Mouse (Mus musculus): ENCODE data around the gene Gprc5a. TPM values are rescaled to one million over a fixed set of nuclear protein-coding genes. Genes with fewer than 3 reads are reported as not detected.
A peak's percentile ranks its signal among the peaks of the same experiment; 100 is the strongest.

Gene Gprc5a
- polyA plus RNA-seq, 1 experiment from 2014 or later, result 0.95 TPM

DNA sequence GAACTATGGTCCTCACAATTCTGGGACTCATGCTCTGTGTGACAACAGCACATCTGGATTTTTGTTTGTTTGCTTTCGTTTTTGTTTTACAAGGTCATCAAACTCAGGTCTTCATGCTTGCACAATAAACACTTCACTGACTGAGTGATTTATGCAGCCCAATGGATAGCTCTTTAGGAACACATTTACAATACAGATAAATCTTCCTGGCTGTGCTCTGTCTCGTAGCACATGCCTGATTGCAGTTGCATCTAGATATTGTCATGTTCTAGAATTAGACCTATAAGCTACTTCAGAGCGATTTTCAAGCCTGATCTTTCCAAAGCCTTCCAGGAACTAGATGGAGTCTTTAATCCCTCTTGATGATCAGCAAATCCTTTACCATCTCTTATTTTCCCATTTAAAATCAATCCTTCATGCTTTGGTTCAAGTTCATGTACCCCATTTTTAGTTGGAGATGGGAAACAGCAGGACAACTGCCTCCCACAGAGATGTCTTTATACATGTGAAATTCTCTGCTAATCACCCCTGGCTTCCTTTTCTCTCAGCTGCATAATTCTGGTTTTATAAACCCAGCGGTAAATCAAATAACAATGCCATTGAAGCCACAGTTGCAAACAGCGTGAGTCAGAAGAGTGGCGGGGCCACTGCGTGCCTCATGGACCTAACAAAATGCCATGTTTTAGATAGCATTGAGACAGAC is 47.1 kb downstream of the Gprc5a start:
- no peak for ATAC-seq
- WGBS, result 12% methylated on average over 7 of the region's 7 CpGs
- H3K4me2 ChIP-seq (ENCODE audit: low read length), result no peak overlapping the region
- no peaks in the 10 kb centered on the region for H3K27me3 ChIP-seq (replicated peaks; ENCODE audit: control insufficient read depth, insufficient read depth, low read length)
- H3K36me3 ChIP-seq (ENCODE audit: control insufficient read depth, insufficient read depth, low read length), result no peaks in the 10 kb centered on the region
- no peak overlapping the region for H3K4me3 ChIP-seq (ENCODE audit: low read depth, low read length)
- no peaks in the 10 kb centered on the region for H3K9me3 ChIP-seq (replicated peaks; ENCODE audit: control insufficient read depth, low read length)
- peaks cover 5% of the 10 kb centered on the region; the same call in 1 of the 2 replicates for H3K4me1 ChIP-seq (ENCODE audit: control insufficient read depth, insufficient read depth, low read length)
- no peak overlapping the region for H3K27ac ChIP-seq (ENCODE audit: low read depth, low read length)
- DNase-seq (ENCODE audit: low spot score), result peak; percentile 33
- H3K9ac ChIP-seq (ENCODE audit: low read length), result no peak overlapping the region

DNA sequence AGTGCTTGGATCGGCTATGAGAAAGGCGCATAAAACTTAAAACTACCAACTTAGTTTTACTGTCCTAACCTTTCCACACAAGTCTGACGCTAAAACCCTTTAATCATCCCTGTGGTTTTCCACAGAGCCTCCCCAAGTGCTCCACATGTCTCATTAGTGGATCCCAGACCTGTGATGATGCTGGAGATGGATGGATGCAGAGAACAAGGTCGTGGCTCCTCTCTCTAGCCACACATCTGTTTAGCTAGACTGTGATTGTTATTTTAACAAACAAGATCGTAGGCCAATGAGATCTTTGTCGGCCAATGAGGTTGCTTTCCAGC is 47.6 kb downstream of the Gprc5a start:
- no peak overlapping the region for H3K27ac ChIP-seq (ENCODE audit: low read depth, low read length)
- H3K36me3 ChIP-seq (ENCODE audit: control insufficient read depth, insufficient read depth, low read length), result no peaks in the 10 kb centered on the region
- H3K9ac ChIP-seq (ENCODE audit: low read length), result no peak overlapping the region
- H3K4me3 ChIP-seq (ENCODE audit: low read depth, low read length), result no peak overlapping the region
- no peaks in the 10 kb centered on the region for H3K27me3 ChIP-seq (replicated peaks; ENCODE audit: control insufficient read depth, insufficient read depth, low read length)
- H3K9me3 ChIP-seq (replicated peaks; ENCODE audit: control insufficient read depth, low read length), result no peaks in the 10 kb centered on the region
- H3K4me2 ChIP-seq (ENCODE audit: low read length), result no peak overlapping the region
- DNase-seq (ENCODE audit: low spot score) (no peak), ATAC-seq (no peak)
- 16% methylated on average over 6 of the region's 6 CpGs for WGBS
- peaks cover 5% of the 10 kb centered on the region; the same call in 1 of the 2 replicates for H3K4me1 ChIP-seq (ENCODE audit: control insufficient read depth, insufficient read depth, low read length)

DNA sequence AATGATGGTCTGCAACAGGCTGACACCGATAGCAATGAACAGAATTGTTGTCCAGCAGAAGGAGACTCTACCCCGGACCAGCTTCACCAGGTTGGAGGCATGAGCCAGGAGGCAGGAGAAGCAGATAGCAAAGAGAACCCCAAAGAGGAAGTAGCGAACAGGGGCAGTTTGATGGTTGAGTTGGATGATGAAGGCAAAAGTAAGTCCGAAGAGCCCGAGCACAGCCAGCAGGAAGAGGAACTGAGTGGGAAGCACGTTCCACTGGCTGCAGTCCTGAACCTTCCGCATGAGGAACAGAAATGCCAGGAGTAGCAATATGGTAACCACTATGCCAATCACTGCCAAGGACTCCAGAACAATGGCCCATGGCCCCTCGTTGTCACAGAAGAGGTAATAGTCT is 51.0 kb downstream of the Gprc5a start:
- no peaks in the 10 kb centered on the region for H3K9me3 ChIP-seq (replicated peaks; ENCODE audit: control insufficient read depth, low read length)
- peaks cover 5% of the 10 kb centered on the region; the same call in 1 of the 2 replicates for H3K4me1 ChIP-seq (ENCODE audit: control insufficient read depth, insufficient read depth, low read length)
- H3K27ac ChIP-seq (ENCODE audit: low read depth, low read length), result no peak overlapping the region
- ATAC-seq, result no peak
- 94% methylated on average over 8 of the region's 8 CpGs for WGBS
- no peak overlapping the region for H3K9ac ChIP-seq (ENCODE audit: low read length)
- H3K27me3 ChIP-seq (replicated peaks; ENCODE audit: control insufficient read depth, insufficient read depth, low read length), result no peaks in the 10 kb centered on the region
- no peak overlapping the region for H3K4me3 ChIP-seq (ENCODE audit: low read depth, low read length)
- no peaks in the 10 kb centered on the region for H3K36me3 ChIP-seq (ENCODE audit: control insufficient read depth, insufficient read depth, low read length)
- no peak for DNase-seq (ENCODE audit: low spot score)
- H3K4me2 ChIP-seq (ENCODE audit: low read length), result no peak overlapping the region

DNA sequence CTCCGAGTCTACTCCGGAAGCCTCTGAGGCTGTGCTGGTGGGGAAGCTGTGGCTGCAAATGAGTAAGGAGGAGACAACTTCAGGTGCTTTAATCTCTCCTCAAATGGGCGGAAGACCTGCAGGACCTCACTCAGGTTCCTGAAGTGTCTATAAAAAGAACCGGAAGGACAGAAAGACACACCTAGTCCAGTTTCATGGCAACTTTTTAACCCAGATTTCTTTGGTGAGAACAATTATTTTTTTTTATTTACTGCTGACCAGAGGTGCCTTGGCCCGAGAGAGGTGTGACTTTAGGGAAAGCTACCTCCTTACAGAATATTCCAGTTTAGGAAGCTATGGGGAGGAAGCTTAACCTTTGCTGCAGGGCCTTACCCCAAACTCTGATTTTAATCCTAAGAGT is 52.7 kb downstream of the Gprc5a start, which contains the start of gene Gprc5d:
Gene Gprc5d, minus strand, starts transcription at position 101 of the 400 bp plus-strand sequence.
- WGBS, result 92% methylated on average over 5 of the region's 5 CpGs

DNA sequence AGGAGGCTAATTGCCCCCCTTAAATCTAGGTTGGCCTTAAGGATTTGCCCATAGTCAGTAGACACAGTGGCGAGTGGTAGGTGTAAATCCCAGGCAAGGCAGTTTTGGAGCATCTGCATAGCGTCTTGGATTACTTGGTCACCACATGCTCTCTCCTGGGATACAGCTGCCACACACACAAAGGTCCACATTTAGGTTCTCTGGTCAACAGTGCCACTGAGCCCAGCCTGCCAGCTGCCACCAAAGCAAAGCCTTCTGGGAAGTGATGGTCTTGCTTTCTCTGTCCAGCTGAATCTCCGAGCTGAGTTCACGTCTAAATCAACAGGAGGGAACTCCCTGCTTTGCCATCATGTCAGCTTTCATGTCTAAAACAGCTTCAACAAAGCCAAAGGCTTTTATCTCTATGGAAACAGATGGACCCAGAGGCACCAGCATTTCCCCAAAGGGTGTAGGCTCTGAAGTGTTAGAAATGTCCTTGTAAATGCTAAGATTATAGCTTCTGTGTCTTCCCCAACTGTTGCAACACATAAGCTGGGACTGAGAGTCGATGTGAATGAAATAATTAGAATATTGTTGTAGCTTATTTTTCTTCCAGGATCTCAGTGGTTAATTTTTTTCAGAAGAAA is 59.4 kb downstream of the Gprc5a start:
- 73% methylated on average over 5 of the region's 5 CpGs for WGBS
- H3K36me3 ChIP-seq (ENCODE audit: control insufficient read depth, insufficient read depth, low read length), result no peaks in the 10 kb centered on the region
- no peak overlapping the region for H3K4me3 ChIP-seq (ENCODE audit: low read depth, low read length)
- H3K27ac ChIP-seq (ENCODE audit: low read depth, low read length), result no peak overlapping the region
- H3K27me3 ChIP-seq (replicated peaks; ENCODE audit: control insufficient read depth, insufficient read depth, low read length), result no peaks in the 10 kb centered on the region
- no peak for ATAC-seq
- H3K4me1 ChIP-seq (ENCODE audit: control insufficient read depth, insufficient read depth, low read length), result no peaks in the 10 kb centered on the region
- H3K4me2 ChIP-seq (ENCODE audit: low read length), result no peak overlapping the region
- H3K9me3 ChIP-seq (replicated peaks; ENCODE audit: control insufficient read depth, low read length), result no peaks in the 10 kb centered on the region
- no peak overlapping the region for H3K9ac ChIP-seq (ENCODE audit: low read length)
- no peak for DNase-seq (ENCODE audit: low spot score)

More for the DNA sequence above, 52.7 kb downstream of the Gprc5a start, which contains the start of gene Gprc5d:
- H3K4me2 ChIP-seq (ENCODE audit: low read length), result no peak within 1 kb of the TSS
- no peak within 1 kb of the TSS for H3K9ac ChIP-seq (ENCODE audit: low read length)
- DNase-seq (ENCODE audit: low spot score) (no peak), ATAC-seq (no peak)
- H3K4me1 ChIP-seq (ENCODE audit: control insufficient read depth, insufficient read depth, low read length), result peaks cover under 1% of the 10 kb centered on the region; the same call in 1 of the 2 replicates
- H3K9me3 ChIP-seq (replicated peaks; ENCODE audit: control insufficient read depth, low read length), result no peaks in the 10 kb centered on the region
- no peaks in the 10 kb centered on the region for H3K27me3 ChIP-seq (replicated peaks; ENCODE audit: control insufficient read depth, insufficient read depth, low read length)
- no peaks in the 10 kb centered on the region for H3K36me3 ChIP-seq (ENCODE audit: control insufficient read depth, insufficient read depth, low read length)
- H3K27ac ChIP-seq (ENCODE audit: low read depth, low read length), result no peak within 1 kb of the TSS
- no peak within 1 kb of the TSS for H3K4me3 ChIP-seq (ENCODE audit: low read depth, low read length)

DNA sequence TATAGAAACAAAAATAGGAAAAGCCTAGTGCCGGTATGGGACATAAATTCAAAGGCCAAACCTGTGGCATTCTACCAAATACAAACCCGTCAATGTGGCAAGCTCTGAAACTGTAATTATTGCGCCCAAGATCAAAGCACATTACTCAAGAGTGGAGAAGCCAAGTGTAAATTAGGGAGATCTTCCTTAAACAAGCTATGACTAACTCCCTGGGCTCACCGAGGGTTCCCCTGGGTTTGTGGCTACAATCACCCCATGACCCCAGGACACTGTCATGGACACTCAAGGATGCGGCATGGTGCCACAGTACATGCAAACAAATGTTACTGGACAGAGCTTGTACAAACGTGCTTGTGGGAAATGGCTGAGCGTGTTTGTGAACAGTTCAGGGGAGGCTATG is 67.6 kb downstream of the Gprc5a start:
- ATAC-seq (no peak), DNase-seq (ENCODE audit: low spot score) (no peak)
- WGBS, result 78% methylated on average over 7 of the region's 7 CpGs
- no peaks in the 10 kb centered on the region for H3K27me3 ChIP-seq (replicated peaks; ENCODE audit: control insufficient read depth, insufficient read depth, low read length)
- no peaks in the 10 kb centered on the region for H3K9me3 ChIP-seq (replicated peaks; ENCODE audit: control insufficient read depth, low read length)
- H3K9ac ChIP-seq (ENCODE audit: low read length), result no peak overlapping the region
- H3K4me3 ChIP-seq (ENCODE audit: low read depth, low read length), result no peak overlapping the region
- no peak overlapping the region for H3K27ac ChIP-seq (ENCODE audit: low read depth, low read length)
- H3K36me3 ChIP-seq (ENCODE audit: control insufficient read depth, insufficient read depth, low read length), result no peaks in the 10 kb centered on the region
- H3K4me2 ChIP-seq (ENCODE audit: low read length), result no peak overlapping the region
- H3K4me1 ChIP-seq (ENCODE audit: control insufficient read depth, insufficient read depth, low read length), result no peaks in the 10 kb centered on the region

DNA sequence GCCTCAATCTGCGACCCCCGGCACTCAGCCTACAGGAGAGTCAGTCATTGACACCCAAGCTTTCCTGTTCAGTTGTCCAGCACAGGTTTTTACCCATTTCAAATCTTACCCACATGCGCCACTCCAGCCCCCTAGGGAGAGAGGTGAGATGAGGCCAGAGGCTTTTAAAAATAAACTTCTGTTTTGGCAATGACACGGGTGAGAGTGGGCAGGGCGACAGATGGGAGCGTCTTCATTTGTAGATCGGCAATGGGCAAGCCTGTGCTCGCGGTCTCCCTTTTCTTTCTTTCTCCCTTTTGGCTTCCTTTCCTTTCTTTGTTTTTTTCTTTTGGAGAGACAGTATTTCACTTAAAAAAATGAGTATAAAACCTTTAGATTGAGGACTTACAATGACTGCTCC is 68.0 kb downstream of the Gprc5a start:
- Histone ChIP-seq H3K27me3 (replicated peaks; ENCODE audit: control insufficient read depth, insufficient read depth, low read length) (no peaks in the 10 kb centered on the region), H3K36me3 (ENCODE audit: control insufficient read depth, insufficient read depth, low read length) (no peaks in the 10 kb centered on the region), H3K27ac (ENCODE audit: low read depth, low read length) (no peak overlapping the region), H3K9me3 (replicated peaks; ENCODE audit: control insufficient read depth, low read length) (no peaks in the 10 kb centered on the region), H3K4me1 (ENCODE audit: control insufficient read depth, insufficient read depth, low read length) (no peaks in the 10 kb centered on the region), H3K9ac (ENCODE audit: low read length) (no peak overlapping the region), H3K4me2 (ENCODE audit: low read length) (no peak overlapping the region), H3K4me3 (ENCODE audit: low read depth, low read length) (no peak overlapping the region)
- ATAC-seq (no peak), DNase-seq (ENCODE audit: low spot score) (no peak)
- WGBS, result 93% methylated on average over 9 of the region's 9 CpGs

Other genes starting within 250 kb of the Gprc5a start
- 1.8 and 2.9 TPM in 2 replicates for gene Crebl2, start 235.5 kb upstream of the Gprc5a start, polyA plus RNA-seq (2014; fragmentation: Nextera tagmentation; extraction: Ambion mirVana)
- gene Gpr19, start 167.1 kb upstream of the Gprc5a start, polyA plus RNA-seq (2014; fragmentation: Nextera tagmentation; extraction: Ambion mirVana), result 42.4 and 46.2 TPM in 2 replicates
- 58.8 and 63.3 TPM in 2 replicates for gene Cdkn1b, start 145.2 kb upstream of the Gprc5a start, polyA plus RNA-seq (2014; fragmentation: Nextera tagmentation; extraction: Ambion mirVana)
- 3.5 and 4.8 TPM in 2 replicates for gene Apold1, start 83.9 kb upstream of the Gprc5a start, polyA plus RNA-seq (2014; fragmentation: Nextera tagmentation; extraction: Ambion mirVana)
- 79.8 and 87.1 TPM in 2 replicates for gene Ddx47, start 54.0 kb upstream of the Gprc5a start, polyA plus RNA-seq (2014; fragmentation: Nextera tagmentation; extraction: Ambion mirVana)
- not detected in 2 replicates for gene Gprc5d, start 52.6 kb downstream of the Gprc5a start, polyA plus RNA-seq (2014; fragmentation: Nextera tagmentation; extraction: Ambion mirVana)
- 75.5 and 95.1 TPM in 2 replicates for gene Fam234b, start 132.3 kb downstream of the Gprc5a start, polyA plus RNA-seq (2014; fragmentation: Nextera tagmentation; extraction: Ambion mirVana)
- gene Hebp1, start 132.4 kb downstream of the Gprc5a start, polyA plus RNA-seq (2014; fragmentation: Nextera tagmentation; extraction: Ambion mirVana), result 4.6 and 6.8 TPM in 2 replicates
- gene Gsg1, start 188.7 kb downstream of the Gprc5a start, polyA plus RNA-seq (2014; fragmentation: Nextera tagmentation; extraction: Ambion mirVana), result 0.31 and 0.55 TPM in 2 replicates
- not detected in 2 replicates for gene Pbp2, start 244.8 kb downstream of the Gprc5a start, polyA plus RNA-seq (2014; fragmentation: Nextera tagmentation; extraction: Ambion mirVana)

Measured in forebrain, embryonic 14.5 days (tissue).